Mouse (Mus musculus) heart, postnatal 0 days (tissue): Measurements from ENCODE around the gene Ccn2.

ENCODE experiments used
- CTCF ChIP-seq: IDR thresholded peaks from 2 replicates; pipeline ENCODE4 v1.5.1; 2016; ENCODE audit warnings: antibody characterized with exemption, control low read depth, low read depth
- EP300 ChIP-seq: IDR thresholded peaks from 2 replicates; pipeline ENCODE4 v1.6.1; 2016; ENCODE audit warnings: antibody characterized with exemption, low read depth

GRCm38 (mm10) chr10:24592969-24593368 lies 2.3 kb upstream of the Ccn2 start:
- TF ChIP-seq CTCF (no peak), EP300 (no peak)
